Mouse (Mus musculus) gastrocnemius, postnatal 14 days (tissue): Measurements from ENCODE around the gene Abcd4. TPM values are rescaled to one million over a fixed set of nuclear protein-coding genes. Genes with fewer than 3 reads are reported as not detected.
A peak's percentile ranks its signal among the peaks of the same experiment; 100 is the strongest.

ENCODE experiments used
- DNase-seq: peaks from one replicate; pipeline ENCODE4 v3.0.0; 2021; ENCODE audit warnings: mixed read lengths
- intact Hi-C: fragments of 180-260 bp; cut with DNase I; formaldehyde crosslinking; loops from one replicate; pipeline ENCODE4 v1.15.1; 2025; ENCODE audit warnings: low total_unique reads
- long read RNA-seq, 2 experiments: library from polyadenylated mRNA; stranded (forward); transcript quantifications; one replicate each; pipeline ENCODE4 v2.0.0; 2021
- total RNA-seq, 2 experiments: library from RNA; stranded (reverse); gene quantifications; 2 replicates each; pipeline ENCODE4 v1.2.3; 2021

Gene Abcd4
- 1 to 10 TPM; 3.3 to 4.3 TPM for total RNA-seq
- long read RNA-seq, experiment 1, partial matches to known transcripts = 0 of 5 reads
- long read RNA-seq, experiment 1, other reads (novel, unspliced or antisense) = 2 of 5 reads
- long read RNA-seq, experiment 2, transcript Abcd4-201 (19 exons, 2,309 nt) = major isoform, 7 of 11 reads
- long read RNA-seq, experiment 2, partial matches to known transcripts = 2 of 11 reads
- long read RNA-seq, experiment 2, other reads (novel, unspliced or antisense) = 2 of 11 reads

DNA sequence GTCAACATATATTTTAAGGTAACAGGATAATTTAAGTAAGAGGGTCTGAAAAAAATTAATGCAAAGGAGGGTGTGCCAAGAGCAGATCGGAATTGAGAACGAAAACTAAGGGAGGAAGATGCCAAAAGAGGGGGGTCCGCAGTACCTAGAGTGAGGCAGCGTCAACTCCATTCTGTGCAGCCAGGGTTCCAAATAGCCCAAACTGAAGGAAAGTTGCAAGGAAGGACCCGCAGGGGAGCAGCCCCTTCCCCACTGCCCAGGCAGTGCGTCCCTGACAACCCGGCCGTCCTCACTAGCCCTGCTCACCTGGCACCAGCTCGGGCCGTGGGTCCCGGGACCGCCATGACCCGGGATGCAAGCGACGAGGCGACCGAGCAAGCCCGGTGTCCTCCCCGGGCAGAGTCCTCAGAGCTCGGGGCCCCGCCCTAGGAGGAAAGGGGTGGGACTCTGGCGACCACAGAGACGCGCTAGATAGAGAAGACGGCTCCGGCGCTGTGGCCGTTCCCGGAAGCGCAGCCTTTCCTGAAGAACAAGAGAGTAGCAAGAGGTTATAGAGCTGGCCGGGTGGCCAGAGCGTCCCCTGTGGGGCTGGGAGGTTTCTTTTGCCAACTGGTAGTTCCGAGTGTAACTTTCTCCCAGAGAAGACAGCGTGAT, at the start of gene Abcd4:
Gene Abcd4 (minus strand): TSS at position 437 of the 654 bp plus-strand sequence.
- intact Hi-C loops = no loop called here
- DNase-seq = peak; percentile 95

DNA sequence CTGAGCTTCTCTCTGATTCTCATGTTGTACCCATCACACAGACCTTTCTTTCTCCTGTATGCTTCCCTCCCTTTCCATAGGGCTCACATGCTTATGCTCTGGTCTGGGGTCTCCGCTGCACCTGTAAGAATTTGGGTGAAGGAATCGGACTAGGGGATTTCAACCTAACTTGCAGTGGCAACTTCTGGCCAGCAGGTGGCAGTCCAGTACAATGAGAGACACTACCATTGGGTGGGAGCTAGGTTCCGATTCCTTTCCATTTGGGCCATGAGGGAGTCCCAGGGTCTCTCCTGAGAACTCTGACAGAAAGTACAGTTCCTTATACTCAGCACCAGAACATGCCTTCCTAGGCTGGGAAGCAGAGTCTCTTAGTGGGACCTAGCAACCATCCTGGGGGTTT, 36.7 kb upstream of the Abcd4 start:
- intact Hi-C loops = loop anchor here (2.0 kb wide), 1 partner anchor 101 kb away; no protein-coding TSS in a partner anchor
- peak; percentile 35 for DNase-seq

DNA sequence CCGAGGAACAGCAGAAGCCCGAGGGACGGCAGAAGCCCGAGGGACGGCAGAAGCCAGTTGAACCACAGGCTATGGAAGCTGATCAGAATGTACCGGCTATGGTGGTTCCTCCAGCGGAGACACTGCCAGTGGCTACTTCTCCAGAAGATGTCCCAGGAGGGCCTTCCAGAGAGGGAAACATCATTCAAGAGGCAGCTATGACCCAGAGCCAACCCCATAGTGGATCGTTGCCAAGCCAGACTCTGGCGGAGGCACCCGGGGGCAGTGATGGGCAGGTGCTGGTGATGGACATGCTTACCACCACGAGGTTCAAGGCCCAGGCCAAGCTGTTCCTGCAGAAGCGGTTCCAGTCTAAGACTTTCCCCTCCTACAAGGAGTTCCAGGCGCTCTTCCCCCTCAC, 33.0 kb upstream of the Abcd4 start:
- intact Hi-C loops = no loop called here
- DNase-seq = no peak

GRCm38 (mm10) chr12:84640654-84641053, 23.4 kb upstream of the Abcd4 start, which contains the start of gene Vrtn:
Gene Vrtn, plus strand, starts transcription at chr12:84641019.
- intact Hi-C loops = no loop called here
- no peak for DNase-seq

DNA sequence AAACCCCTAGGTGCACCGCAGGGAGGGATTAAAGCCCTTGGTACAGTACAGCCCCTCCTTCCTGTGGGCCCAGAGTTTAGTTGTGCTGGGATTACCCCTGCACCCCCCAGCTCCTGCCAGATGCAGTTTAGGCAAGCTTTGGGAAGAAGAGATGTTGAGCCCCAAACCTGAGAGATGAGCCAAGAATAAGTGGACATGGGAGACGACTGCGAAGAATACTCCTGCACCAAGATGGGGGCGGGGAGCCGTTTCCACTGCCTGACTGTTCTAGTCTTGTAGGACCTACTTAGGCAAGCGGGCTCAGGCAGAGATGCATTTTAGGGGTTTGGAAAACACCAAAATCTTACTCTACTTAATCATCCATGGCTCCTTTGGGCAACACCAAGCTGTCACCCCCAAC, 23.0 kb upstream of the Abcd4 start:
- intact Hi-C loops = no loop called here
- DNase-seq = no peak

DNA sequence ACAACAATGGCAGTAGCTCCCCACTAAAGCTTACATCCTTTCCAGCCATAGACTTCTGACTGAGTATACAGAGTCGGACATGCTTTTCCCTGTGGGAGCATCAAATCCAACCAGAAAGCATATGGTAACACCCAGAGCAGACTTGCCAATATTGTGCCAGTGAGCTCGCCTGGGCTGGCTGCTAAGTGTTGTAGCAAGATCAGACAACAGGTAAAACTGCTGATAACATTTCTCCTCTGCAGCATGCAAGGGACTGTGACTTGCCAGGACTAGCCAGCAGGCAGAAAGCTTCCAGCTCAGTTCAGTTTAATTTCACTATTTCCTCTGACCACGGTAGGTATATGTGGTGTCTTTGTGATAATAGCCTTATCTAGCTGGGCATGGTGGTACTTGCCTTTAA, 14.7 kb upstream of the Abcd4 start:
- no peak for DNase-seq
- intact Hi-C loops = no loop called here

GRCm38 (mm10) chr12:84625116-84625515, 7.9 kb upstream of the Abcd4 start:
- intact Hi-C loops = no loop called here

GRCm38 (mm10) chr12:84624601-84625000, 7.4 kb upstream of the Abcd4 start:
- no peak for DNase-seq
- intact Hi-C loops = no loop called here

More at GRCm38 (mm10) chr12:84625116-84625515, 7.9 kb upstream of the Abcd4 start:
- DNase-seq = no peak

GRCm38 (mm10) chr12:84620975-84621374, 3.8 kb upstream of the Abcd4 start:
- intact Hi-C loops = no loop called here

GRCm38 (mm10) chr12:84617663-84618062, 450 bp upstream of the Abcd4 start:
- intact Hi-C loops = no loop called here
- DNase-seq = no peak

More at GRCm38 (mm10) chr12:84620975-84621374, 3.8 kb upstream of the Abcd4 start:
- no peak for DNase-seq

- DNase-seq = no peak
- intact Hi-C loops = no loop called here
Observed at GRCm38 (mm10) chr12:84614524-84614923, 2.7 kb downstream of the Abcd4 start.

- intact Hi-C loops = no loop called here
- no peak for DNase-seq
Observed at GRCm38 (mm10) chr12:84614001-84614400, 3.2 kb downstream of the Abcd4 start.

DNA sequence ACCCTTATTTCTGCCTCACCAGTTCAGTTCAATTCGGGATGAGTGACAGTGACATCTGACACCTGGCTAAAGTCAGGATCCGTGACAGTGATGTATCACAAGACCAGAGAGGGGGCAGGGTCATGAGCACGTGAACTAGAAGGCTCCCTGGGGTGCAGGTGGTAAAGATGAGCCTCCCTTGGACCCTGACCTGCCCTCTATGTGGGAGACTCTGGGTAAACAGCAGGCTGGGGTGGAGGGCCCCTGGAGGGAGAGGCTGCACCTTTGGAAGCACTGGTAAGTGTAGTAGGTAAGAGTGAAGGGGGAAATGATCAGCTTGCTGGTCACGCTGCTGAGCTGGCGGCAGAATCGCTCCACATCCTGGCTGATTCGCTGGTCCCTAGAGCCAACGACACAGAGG, 4.7 kb downstream of the Abcd4 start:
- intact Hi-C loops = no loop called here
- DNase-seq = no peak

- intact Hi-C loops = no loop called here
- DNase-seq = no peak
Observed at GRCm38 (mm10) chr12:84611718-84612117, 5.5 kb downstream of the Abcd4 start.

GRCm38 (mm10) chr12:84605860-84606259, 11.4 kb downstream of the Abcd4 start:
- no peak for DNase-seq
- intact Hi-C loops = no loop called here

GRCm38 (mm10) chr12:84604001-84604400, 13.2 kb downstream of the Abcd4 start:
- intact Hi-C loops = no loop called here
- no peak for DNase-seq

DNA sequence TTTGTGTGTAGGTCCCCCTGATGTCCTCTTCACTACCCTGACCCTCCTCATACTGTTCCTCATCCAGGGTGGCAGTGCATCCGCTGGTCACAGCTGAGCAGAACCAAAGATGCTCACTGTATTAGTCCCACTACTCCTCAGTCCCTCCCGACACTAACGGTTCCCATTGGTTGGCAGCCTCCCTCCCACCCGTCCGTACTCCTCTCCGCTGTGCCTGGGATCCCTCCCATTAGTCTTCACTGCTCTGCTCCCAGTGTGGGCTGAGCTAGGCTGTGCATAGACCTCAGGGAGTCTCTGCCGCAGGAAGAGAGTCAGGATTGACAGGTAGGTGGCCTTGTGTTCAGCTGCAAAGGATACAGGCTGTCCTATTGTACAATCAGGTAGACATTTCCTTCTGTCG, 18.9 kb downstream of the Abcd4 start:
- intact Hi-C loops = no loop called here
- DNase-seq = no peak

DNA sequence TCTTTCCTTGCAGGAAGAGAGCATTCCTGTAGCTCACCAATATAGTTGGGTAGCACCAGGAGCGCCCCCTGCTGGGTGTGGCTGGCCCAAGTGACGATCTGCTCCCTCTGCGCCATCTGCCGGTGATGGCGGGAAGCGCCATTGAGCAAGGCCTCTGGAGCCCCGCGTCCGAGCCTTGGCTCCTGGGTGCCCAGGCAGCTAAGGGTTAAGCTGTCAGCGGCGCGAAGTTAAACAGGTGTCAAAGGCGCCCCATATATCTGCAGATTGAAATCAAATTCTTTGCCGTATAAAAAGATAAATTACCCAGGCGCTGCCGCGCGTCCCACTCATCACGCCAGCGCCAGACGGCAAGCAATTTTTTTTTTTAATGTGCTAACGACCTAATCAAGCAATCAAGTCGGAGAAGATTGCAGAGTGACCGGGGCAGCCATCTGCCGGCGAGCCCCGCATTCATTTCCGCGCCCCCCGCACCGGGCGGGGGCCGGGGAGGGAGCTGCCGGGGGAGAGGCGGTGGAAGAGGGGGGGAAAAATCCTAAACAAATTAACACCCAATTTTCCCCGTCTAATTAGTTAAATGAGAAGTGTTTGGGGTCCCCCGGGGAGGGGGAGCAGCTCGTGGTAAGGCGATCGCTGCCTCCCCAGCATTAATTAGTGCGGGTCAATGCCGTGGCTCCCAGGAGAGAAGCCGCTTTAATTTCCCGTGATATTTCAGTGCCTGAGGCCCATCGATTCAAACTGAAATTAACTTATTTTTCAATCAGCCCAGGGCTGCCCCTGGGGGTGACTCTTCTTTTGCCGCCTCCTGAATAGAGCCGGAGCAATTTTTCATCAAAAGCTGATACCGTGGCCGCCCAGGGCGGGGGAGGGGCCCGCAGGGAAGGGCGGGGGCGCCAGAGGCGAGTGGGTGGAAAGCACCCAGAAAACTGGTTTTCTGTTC, 27.1 kb downstream of the Abcd4 start:
- peak; percentile 90 for DNase-seq
- intact Hi-C loops = loop anchor here (2.0 kb wide), 1 partner anchor 121 kb away; no protein-coding TSS in a partner anchor

DNA sequence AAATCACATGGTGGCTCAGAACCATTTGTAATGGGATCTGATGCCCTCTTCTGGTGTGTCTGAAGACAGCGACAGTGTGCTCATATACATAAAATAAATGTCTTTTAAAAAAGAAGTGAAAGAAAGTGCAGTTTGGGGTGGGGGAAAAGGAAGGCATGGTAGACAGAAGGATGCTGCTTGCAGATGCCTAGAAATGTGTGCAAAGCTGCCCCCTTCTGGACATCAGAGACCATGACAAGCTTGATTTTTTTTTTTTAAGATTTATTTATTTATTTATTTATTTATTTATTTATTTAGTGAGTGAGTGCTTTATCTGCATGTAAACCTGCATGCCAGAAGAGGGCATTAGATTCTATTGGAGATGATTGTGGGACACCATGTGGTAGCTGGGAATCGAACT, 35.9 kb downstream of the Abcd4 start:
- intact Hi-C loops = no loop called here
- DNase-seq = no peak

- intact Hi-C loops = no loop called here
- DNase-seq = no peak
Observed at GRCm38 (mm10) chr12:84578440-84578770, 38.8 kb downstream of the Abcd4 start.
